Mouse (Mus musculus): ENCODE data around the gene Zar1l. TPM values are rescaled to one million over a fixed set of nuclear protein-coding genes. Genes with fewer than 3 reads are reported as not detected.

The Zar1l gene
- polyA plus RNA-seq, 1 experiment, result not detected

- Histone ChIP-seq H3K27ac (ENCODE audit: insufficient read depth, low read depth, low read length) (peak overlapping the region; percentile 35; the same call in 1 of the 2 replicates), H3K4me1 (ENCODE audit: control insufficient read depth, insufficient read depth, low read length) (peaks cover 3% of the 10 kb centered on the region; the same call in 1 of the 2 replicates), H3K36me3 (ENCODE audit: control insufficient read depth, insufficient read depth, low read length) (no peaks in the 10 kb centered on the region), H3K27me3 (replicated peaks; ENCODE audit: control insufficient read depth, insufficient read depth, low read length) (no peaks in the 10 kb centered on the region), H3K4me3 (ENCODE audit: insufficient read depth, low read depth, low read length) (no peak overlapping the region)
- no peak for DNase-seq
- 61% methylated on average over 3 of the region's 3 CpGs for WGBS
- TF ChIP-seq POLR2A (IDR thresholded peaks at IDR 0.05; ENCODE audit: low read depth, low read length) (no peak), CTCF (conservative IDR thresholded peaks at IDR 0.05; ENCODE audit: insufficient read depth, insufficient read length, low read depth, low read length) (no peak)
Observed at GRCm38 (mm10) chr5:150464721-150465120, 53.2 kb downstream of the Zar1l start.

GRCm38 (mm10) chr5:150459801-150460200 lies 58.2 kb downstream of the Zar1l start:
- H3K4me3 ChIP-seq (ENCODE audit: insufficient read depth, low read depth, low read length), result no peak overlapping the region
- H3K4me1 ChIP-seq (ENCODE audit: control insufficient read depth, insufficient read depth, low read length), result no peaks in the 10 kb centered on the region
- no peak for DNase-seq
- H3K27ac ChIP-seq (ENCODE audit: insufficient read depth, low read depth, low read length), result no peak overlapping the region
- TF ChIP-seq CTCF (conservative IDR thresholded peaks at IDR 0.05; ENCODE audit: insufficient read depth, insufficient read length, low read depth, low read length) (0 out of 2 replicates have a peak, but pooled peaks have one; percentile 15), POLR2A (IDR thresholded peaks at IDR 0.05; ENCODE audit: low read depth, low read length) (no peak)
- H3K27me3 ChIP-seq (replicated peaks; ENCODE audit: control insufficient read depth, insufficient read depth, low read length), result no peaks in the 10 kb centered on the region
- no peaks in the 10 kb centered on the region for H3K36me3 ChIP-seq (ENCODE audit: control insufficient read depth, insufficient read depth, low read length)
- 84% methylated on average over 4 of the region's 4 CpGs for WGBS

DNA sequence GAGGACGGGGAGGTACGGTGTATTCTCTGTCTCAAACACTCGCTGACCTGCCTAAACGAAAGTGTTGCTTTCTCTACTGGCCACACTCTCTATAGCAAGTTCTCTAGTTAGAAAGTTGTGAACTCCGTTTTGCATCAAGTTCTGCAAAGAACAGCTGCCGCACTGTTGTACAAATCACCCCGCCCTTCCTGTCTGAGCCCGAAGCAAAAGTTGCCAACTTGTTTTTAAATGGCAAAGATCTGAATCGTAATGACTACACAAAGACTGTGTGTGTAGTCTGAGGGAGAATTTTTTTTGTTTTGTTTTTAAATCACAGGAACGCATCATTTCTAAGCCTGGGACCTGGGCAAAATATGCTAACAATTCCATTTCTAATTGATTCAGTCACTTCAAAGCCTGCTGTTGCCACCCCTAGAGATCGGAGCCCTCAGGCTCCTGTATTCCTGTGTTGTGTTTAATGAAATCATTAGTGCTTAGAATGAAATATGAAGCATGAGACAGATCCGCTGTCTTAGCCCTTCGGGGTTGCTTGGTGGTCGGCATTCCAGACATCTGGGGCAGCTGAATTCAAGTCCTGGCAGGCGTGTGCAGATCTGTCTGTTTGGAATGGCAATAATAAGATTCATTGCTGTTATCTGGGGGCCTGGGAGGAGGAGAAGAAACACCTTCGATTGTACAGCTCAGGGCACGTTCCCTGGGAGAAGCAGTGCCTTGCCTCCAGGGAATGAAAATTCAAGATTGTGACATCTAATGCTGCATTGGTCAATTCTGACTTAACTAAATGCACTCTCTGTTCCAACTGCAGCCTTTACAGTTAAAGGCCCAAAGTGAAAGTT lies 59.8 kb downstream of the Zar1l start:
- DNase-seq, result peak; percentile 15
- Histone ChIP-seq H3K36me3 (ENCODE audit: control insufficient read depth, insufficient read depth, low read length) (no peaks in the 10 kb centered on the region), H3K4me1 (ENCODE audit: control insufficient read depth, insufficient read depth, low read length) (no peaks in the 10 kb centered on the region), H3K27me3 (replicated peaks; ENCODE audit: control insufficient read depth, insufficient read depth, low read length) (no peaks in the 10 kb centered on the region), H3K27ac (ENCODE audit: insufficient read depth, low read depth, low read length) (peak overlapping the region; percentile 85), H3K4me3 (ENCODE audit: insufficient read depth, low read depth, low read length) (peak overlapping the region; percentile 44)
- 43% methylated on average over 17 of the region's 17 CpGs for WGBS
- no peak for TF ChIP-seq CTCF (conservative IDR thresholded peaks at IDR 0.05; ENCODE audit: insufficient read depth, insufficient read length, low read depth, low read length)
- no peak for TF ChIP-seq POLR2A (IDR thresholded peaks at IDR 0.05; ENCODE audit: low read depth, low read length)

DNA sequence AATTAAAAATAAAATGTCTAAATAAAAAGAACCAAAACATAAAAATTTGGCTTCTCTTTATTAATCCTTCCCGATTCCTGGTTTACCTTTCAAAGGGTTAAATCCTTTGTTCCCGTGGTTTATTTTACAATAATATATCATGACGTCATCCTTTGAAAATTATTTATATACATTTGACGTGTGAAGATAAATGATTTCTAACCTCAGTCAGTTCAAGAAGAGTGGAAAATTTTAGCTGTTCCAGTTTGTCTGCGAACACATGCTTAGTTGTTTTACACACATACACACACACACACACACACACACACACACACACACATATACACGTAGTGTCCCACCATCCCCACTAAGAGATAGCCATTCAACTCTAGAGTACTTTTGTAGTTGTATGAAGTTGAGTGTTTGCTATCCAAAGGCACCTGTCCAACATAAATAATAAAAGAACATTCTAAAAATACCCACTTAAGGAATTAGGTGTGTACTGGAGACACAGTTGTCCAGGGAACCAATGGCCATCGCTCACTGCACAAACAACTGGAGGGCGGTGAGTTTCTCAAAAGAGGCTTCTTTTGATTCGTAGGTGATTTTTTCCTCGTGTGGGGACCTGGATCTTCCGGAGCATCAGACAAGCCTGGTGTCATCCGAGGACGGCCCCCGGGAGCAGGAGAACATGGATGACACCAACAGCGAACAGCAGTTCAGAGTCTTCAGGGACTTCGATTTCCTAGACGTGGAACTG lies 60.6 kb downstream of the Zar1l start:
- WGBS, result 62% methylated on average over 17 of the region's 17 CpGs
- Histone ChIP-seq H3K27me3 (replicated peaks; ENCODE audit: control insufficient read depth, insufficient read depth, low read length) (no peaks in the 10 kb centered on the region), H3K36me3 (ENCODE audit: control insufficient read depth, insufficient read depth, low read length) (no peaks in the 10 kb centered on the region), H3K4me1 (ENCODE audit: control insufficient read depth, insufficient read depth, low read length) (no peaks in the 10 kb centered on the region), H3K27ac (ENCODE audit: insufficient read depth, low read depth, low read length) (peak overlapping the region; percentile 85), H3K4me3 (ENCODE audit: insufficient read depth, low read depth, low read length) (peak overlapping the region; percentile 35)
- peak; percentile 71 for DNase-seq
- TF ChIP-seq POLR2A (IDR thresholded peaks at IDR 0.05; ENCODE audit: low read depth, low read length), result no peak
- TF ChIP-seq CTCF (conservative IDR thresholded peaks at IDR 0.05; ENCODE audit: insufficient read depth, insufficient read length, low read depth, low read length), result no peak

Other genes starting within 250 kb of the Zar1l start
- 2.2 and 2.5 TPM in 2 replicates for gene Brca2, start 4.5 kb upstream of the Zar1l start, polyA plus RNA-seq (2012; rRNA removed)
- 6.9 and 7.8 TPM in 2 replicates for gene N4bp2l1, start 79.0 kb upstream of the Zar1l start, polyA plus RNA-seq (2012; rRNA removed)
- 6.5 and 7.4 TPM in 2 replicates for gene N4bp2l2, start 148.0 kb upstream of the Zar1l start, polyA plus RNA-seq (2012; rRNA removed)
- gene Pds5b, start 155.6 kb upstream of the Zar1l start, polyA plus RNA-seq (2012; rRNA removed), result 3.9 and 5.0 TPM in 2 replicates

All from kidney, adult 2 months (tissue).